Mouse (Mus musculus): ENCODE measurements around the gene Pgm3.
"Not testable (repeated sequence)": the region's sequence is repeated elsewhere in the genome, so short reads cannot be mapped to it uniquely, and the experiment has no call there.

The Pgm3 gene

GRCm38 (mm10) chr9:86571540-86572135 lies at the start of gene Pgm3, which contains the start of gene Rwdd2a:
Pgm3 (minus strand) TSS chr9:86571842.
Rwdd2a (plus strand) TSS chr9:86571991.
- DNase-seq (ENCODE audit: low read depth): peak; percentile 61

DNA sequence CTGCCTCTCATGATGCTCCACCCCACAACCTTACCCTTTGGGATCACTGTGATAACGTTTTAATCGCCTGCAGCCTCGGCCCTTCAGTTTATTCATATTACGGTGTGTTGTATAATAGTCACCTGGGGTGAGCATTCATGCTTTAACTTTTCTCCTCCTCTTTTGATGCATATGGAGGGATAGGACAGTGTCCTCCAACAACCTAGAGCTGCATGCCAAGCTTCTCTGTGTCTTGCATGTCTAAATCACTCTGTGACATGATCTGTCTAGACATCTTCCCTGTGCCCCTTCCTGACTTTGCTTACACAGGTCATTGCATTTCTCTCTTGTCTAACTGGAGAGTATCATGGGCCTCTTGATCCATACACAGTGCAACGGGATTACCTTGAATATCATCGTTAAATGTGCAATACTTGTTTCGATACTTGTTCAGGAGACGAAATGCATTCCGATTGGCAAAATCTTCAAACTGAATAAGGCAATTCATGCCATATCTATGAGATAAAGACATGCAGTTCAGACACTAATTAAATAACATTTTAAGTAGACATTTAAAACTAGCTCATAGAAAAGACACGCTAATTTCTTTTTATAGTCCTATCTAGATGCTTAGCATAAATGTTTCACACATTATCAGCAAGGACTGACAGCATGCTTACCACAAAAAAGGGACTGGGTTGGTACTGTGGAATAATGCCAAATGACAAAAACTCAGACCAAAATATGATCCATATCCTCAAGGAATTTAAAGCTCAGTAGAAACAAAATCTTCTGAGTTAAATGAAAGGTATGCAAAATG lies 47.9 kb upstream of the Pgm3 start:
- no peak for DNase-seq (ENCODE audit: low read depth)

DNA sequence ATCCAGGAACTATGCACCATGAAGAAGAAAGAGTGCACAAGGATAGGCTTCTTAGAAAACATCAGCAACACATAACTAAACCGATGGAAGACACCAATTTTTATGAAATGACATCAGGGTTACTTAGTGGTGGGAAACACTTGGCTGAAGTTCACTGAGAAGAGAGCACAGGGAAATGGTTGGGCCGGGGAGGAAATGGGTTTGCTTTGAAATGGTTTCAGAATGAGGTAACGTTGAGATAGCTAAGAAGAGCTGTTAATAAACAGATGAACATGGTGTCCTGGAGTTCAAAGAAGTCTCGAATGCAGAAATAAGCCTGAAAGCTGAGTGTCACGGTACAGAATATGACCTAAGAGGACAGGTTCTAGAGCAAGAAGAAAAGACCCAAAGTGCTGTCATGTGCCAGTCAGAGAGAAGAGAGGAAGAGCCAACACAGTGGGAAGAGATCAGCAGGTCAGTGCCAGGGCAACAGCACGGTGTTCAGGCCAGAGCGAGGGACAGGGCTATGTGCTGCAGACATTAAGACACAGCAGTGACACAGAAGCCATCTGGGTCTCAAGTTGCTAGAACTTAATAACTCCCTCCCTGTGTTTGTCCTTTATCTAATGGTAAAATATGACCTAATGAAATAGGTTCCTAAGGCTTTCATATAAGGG lies 46.3 kb upstream of the Pgm3 start:
- no peak for DNase-seq (ENCODE audit: low read depth)

DNA sequence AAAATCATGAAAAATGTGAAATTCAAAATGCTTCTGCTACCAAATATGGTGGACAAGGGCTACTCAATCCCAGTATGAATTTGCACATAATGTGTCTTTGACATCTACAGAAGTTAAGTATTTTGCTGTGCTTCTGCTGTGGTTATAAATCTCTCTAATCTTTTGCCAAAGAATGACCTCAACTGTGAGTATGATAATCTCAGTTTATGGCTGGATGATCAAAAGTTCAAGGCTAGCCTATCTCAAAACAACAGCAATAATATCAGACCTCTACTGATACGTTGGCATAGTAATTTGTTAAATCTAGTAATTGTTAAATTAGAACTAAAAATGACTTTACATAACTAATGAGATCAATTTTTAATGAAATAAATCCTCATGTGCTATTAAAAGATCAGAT lies 44.1 kb upstream of the Pgm3 start:
- no peak for DNase-seq (ENCODE audit: low read depth)

GRCm38 (mm10) chr9:86612091-86612490 lies 40.4 kb upstream of the Pgm3 start:
- DNase-seq (ENCODE audit: low read depth): no peak

DNA sequence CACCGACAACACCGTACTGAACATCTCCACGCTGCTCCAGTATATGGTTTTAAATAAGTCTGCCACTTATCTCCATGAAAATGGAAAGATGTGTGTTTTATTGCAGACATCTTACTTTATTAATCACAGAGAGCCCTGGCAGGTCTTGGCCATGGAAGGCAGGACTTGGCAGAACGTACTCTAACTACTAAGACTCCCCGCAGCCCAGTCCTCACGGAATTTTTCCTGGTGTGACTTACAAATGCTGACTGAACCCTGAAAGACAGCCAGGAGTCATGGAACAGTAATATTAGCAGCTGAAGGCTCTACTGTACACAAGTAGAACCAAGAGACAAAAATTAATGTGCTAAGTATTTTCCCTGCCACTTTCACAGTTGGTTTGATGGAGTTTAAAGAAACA lies 34.1 kb upstream of the Pgm3 start:
- DNase-seq (ENCODE audit: low read depth): no peak

GRCm38 (mm10) chr9:86599723-86600303 lies 28.2 kb upstream of the Pgm3 start:
- no peak for DNase-seq (ENCODE audit: low read depth)

- DNase-seq (ENCODE audit: low read depth): not testable (repeated sequence)
These were observed 25.3 kb upstream of the Pgm3 start for GRCm38 (mm10) chr9:86596983-86597382.

GRCm38 (mm10) chr9:86594357-86594767 lies 22.7 kb upstream of the Pgm3 start:
- DNase-seq (ENCODE audit: low read depth): not testable (repeated sequence)

- peak; percentile 9 for DNase-seq (ENCODE audit: low read depth)
These were observed 21.3 kb upstream of the Pgm3 start for GRCm38 (mm10) chr9:86592676-86593668.

GRCm38 (mm10) chr9:86587019-86587795 lies 15.6 kb upstream of the Pgm3 start:
- DNase-seq (ENCODE audit: low read depth): no peak

DNA sequence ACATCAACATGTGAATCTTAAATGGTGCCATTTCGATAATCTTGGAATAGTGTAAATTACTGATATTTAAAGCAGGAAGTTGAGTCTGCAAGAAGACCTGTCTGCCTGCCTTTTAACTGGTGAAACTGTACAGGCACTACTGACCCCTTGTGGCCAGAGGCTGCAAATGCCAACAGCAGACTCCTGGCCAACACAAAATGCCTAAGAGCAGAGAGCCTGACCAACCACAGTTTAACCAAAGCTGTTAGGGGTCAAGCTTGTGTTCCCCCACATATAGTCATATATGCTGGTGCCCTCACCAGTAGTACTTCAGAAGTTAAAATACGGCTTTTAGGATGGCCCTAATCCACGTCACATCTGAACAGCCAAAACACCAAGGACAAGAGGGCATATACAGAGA lies 12.1 kb upstream of the Pgm3 start:
- DNase-seq (ENCODE audit: low read depth): peak; percentile 49

- no peak for DNase-seq (ENCODE audit: low read depth)
These were observed 8.0 kb upstream of the Pgm3 start for GRCm38 (mm10) chr9:86579657-86580056.

GRCm38 (mm10) chr9:86575178-86575577 lies 3.5 kb upstream of the Pgm3 start:
- no peak for DNase-seq (ENCODE audit: low read depth)

GRCm38 (mm10) chr9:86573616-86574303 lies 2.1 kb upstream of the Pgm3 start:
- no peak for DNase-seq (ENCODE audit: low read depth)

GRCm38 (mm10) chr9:86572636-86573291 lies 1.1 kb upstream of the Pgm3 start:
- DNase-seq (ENCODE audit: low read depth): no peak

GRCm38 (mm10) chr9:86572196-86572595 lies 554 bp upstream of the Pgm3 start:
- no peak for DNase-seq (ENCODE audit: low read depth)

DNA sequence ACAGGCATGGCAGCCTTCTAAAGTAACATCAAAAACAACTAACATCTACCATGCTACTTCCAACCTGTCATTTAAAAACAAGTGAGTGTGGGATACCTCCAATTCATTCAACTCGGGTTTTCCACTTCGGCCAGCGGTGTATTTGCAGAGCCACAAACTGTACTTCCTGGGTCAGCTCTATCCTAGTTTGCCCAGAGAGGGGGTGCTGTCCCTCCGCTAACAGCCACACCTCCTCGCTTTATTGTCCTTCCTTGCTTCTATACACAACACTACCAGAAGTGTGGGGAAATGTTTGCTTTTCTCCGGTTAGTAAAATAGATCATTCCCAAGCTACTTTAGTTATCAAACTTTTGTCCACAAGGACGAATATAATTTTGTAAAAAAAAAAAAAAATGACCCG lies 696 bp downstream of the Pgm3 start:
- DNase-seq (ENCODE audit: low read depth): no peak

GRCm38 (mm10) chr9:86570261-86570890 lies 1.3 kb downstream of the Pgm3 start:
- DNase-seq (ENCODE audit: low read depth): no peak

All from fibroblast of lung, adult 2 months (primary cell).